Mouse (Mus musculus): ENCODE measurements at regions not wholly inside any gene's neighbourhood (a gene's known extent, or its start where the extent isn't known, plus 50 kb on each side); places are given as distances from the start of the nearest gene placed in this dataset.

DNA sequence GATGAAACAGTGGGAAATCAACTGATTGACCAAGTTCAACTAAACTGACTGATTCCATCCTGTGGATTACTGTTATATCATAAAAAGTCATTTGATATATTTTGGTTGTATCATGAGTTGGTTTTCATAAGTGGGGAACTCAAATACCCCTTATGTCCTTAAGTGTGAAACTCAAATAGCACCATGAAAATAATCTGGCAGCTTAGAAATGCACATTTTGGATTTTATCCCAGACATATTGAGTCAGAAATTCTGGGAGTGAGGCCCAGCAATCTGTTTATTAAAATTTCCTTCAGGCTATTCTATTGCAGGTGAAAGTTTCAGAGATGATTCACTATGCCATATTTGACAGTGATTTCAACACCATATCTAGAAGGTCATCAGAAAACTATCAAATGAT, 1573.7 kb downstream of the Pcdh9 start:
- no peak for DNase-seq (ENCODE audit: extremely low spot score in 1 of 2, low spot score in 2 of 2)
- intact Hi-C loops (cut with DNase I) = loop anchor here (5.0 to 10.0 kb wide), 2 partner anchors 301 to 1568 kb away; no protein-coding TSS in a partner anchor
- TF ChIP-seq CTCF (IDR thresholded peaks at IDR 0.05) = no peak
- Histone ChIP-seq H3K27ac (peak overlapping the region; percentile 16; the same call in 1 of the 2 replicates), H3K4me3 (no peak overlapping the region)

DNA sequence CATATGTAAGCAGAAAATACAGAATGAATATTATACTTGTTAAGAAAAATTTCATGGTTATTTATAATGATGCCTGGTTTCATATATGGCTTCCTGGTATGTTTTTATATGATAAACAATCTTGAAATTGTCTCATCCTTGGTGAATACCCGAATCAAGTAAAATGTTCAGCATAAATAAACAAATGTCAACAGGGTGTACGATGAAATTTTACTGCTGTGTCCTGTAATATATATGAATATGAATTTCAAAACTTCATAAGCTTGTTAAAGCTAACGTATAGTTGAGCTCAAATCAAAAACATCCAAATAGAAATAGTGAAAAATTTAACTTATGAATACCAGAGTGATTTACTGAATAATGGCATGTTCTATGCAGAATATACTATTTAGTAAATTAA, 1586.5 kb downstream of the Pcdh9 start:
- H3K4me3 ChIP-seq = no peak overlapping the region
- no peak for TF ChIP-seq CTCF (IDR thresholded peaks at IDR 0.05)
- DNase-seq (ENCODE audit: extremely low spot score in 1 of 2, low spot score in 2 of 2) = no peak
- intact Hi-C loops (cut with DNase I) = no loop called here
- no peak overlapping the region for H3K27ac ChIP-seq

- no peak for TF ChIP-seq CTCF (IDR thresholded peaks at IDR 0.05)
- H3K4me3 ChIP-seq = no peak overlapping the region
- H3K27ac ChIP-seq = peak overlapping the region; percentile 73
- no peak for DNase-seq (ENCODE audit: extremely low spot score in 1 of 2, low spot score in 2 of 2)
- intact Hi-C loops (cut with DNase I) = loop anchor here (5.0 kb wide), 1 partner anchor 41 kb away; no protein-coding TSS in a partner anchor
Measured at GRCm38 (mm10) chr14:92271200-92271599, 1619.3 kb downstream of the Pcdh9 start.

GRCm38 (mm10) chr14:92222746-92223145, 1667.7 kb downstream of the Pcdh9 start:
- no peak overlapping the region for H3K27ac ChIP-seq
- no peak for TF ChIP-seq CTCF (IDR thresholded peaks at IDR 0.05)
- no peak for DNase-seq (ENCODE audit: extremely low spot score in 1 of 2, low spot score in 2 of 2)
- no peak overlapping the region for H3K4me3 ChIP-seq
- intact Hi-C loops (cut with DNase I) = no loop called here
